Mouse (Mus musculus) monocyte, adult 59 days (primary cell): ENCODE results near the gene Akt1s1. TPM values are rescaled to one million over a fixed set of nuclear protein-coding genes. Genes with fewer than 3 reads are reported as not detected.

Experiments used
- total RNA-seq, 2 experiments: library from RNA; stranded (reverse); gene quantifications; one replicate each; pipeline ENCODE4 v1.2.4; 2023

Gene Akt1s1
- total RNA-seq, result 10 to 100 TPM; 28.4 to 31.3 TPM

GRCm38 (mm10) chr7:44848561-44849415 lies at the start of gene Akt1s1, which contains the start of gene Tbc1d17:
Akt1s1 (plus strand) TSS chr7:44848991.
Tbc1d17 (minus strand) TSS chr7:44849079.

GRCm38 (mm10) chr7:44815721-44816469 lies 32.9 kb upstream of the Akt1s1 start, which contains the start of the genes Nup62 and Il4i1:
Nup62 (plus strand) TSS chr7:44816088.
Il4i1 (plus strand) TSS chr7:44816387.

GRCm38 (mm10) chr7:44816470-44817021 lies 32.2 kb upstream of the Akt1s1 start, which contains the start of gene Atf5:
Atf5 (minus strand) TSS chr7:44816658.

GRCm38 (mm10) chr7:44857042-44857552 lies 8.3 kb downstream of the Akt1s1 start, which contains the start of gene Pnkp:
Pnkp (plus strand) TSS chr7:44857139.

GRCm38 (mm10) chr7:44869697-44870528 lies 21.1 kb downstream of the Akt1s1 start, which contains the start of gene Ptov1:
Ptov1 (minus strand) TSS chr7:44869788.

GRCm38 (mm10) chr7:44892276-44892921 lies 43.6 kb downstream of the Akt1s1 start, which contains the start of gene Med25:
Med25 (minus strand) TSS chr7:44892712.

GRCm38 (mm10) chr7:44895593-44896434 lies 47.0 kb downstream of the Akt1s1 start, which contains the start of gene Fuz:
Fuz (plus strand) TSS chr7:44896079.

Other genes starting within 250 kb of the Akt1s1 start
- 1 to 10 TPM in 1 of 2 experiments, under 1 TPM in 1; 0.15 to 1.3 TPM for gene Myh14, start 178.1 kb upstream of the Akt1s1 start, total RNA-seq
- not detected for gene Izumo2, start 140.2 kb upstream of the Akt1s1 start, total RNA-seq
- gene Vrk3, start 100.6 kb upstream of the Akt1s1 start, total RNA-seq, result 10 to 100 TPM; 57.7 to 61.2 TPM
- 1 to 10 TPM in 1 of 2 experiments, under 1 TPM in 1; 0.33 to 1.1 TPM for gene Zfp473, start 97.9 kb upstream of the Akt1s1 start, total RNA-seq
- gene Nup62, start 32.9 kb upstream of the Akt1s1 start, total RNA-seq, result 10 to 100 TPM; 26.2 to 31.2 TPM
- 10 to 100 TPM; 12.7 to 14.3 TPM for gene Il4i1, start 32.6 kb upstream of the Akt1s1 start, total RNA-seq
- 1 to 10 TPM; 4.7 to 6.0 TPM for gene Atf5, start 32.3 kb upstream of the Akt1s1 start, total RNA-seq
- gene Tbc1d17, start 88 bp downstream of the Akt1s1 start, total RNA-seq, result 10 to 100 TPM; 78.0 to 79.4 TPM
- 10 to 100 TPM; 83.9 to 88.5 TPM for gene Pnkp, start 8.1 kb downstream of the Akt1s1 start, total RNA-seq
- 10 to 100 TPM; 59.0 to 65.1 TPM for gene Ptov1, start 20.8 kb downstream of the Akt1s1 start, total RNA-seq
- gene Med25, start 43.7 kb downstream of the Akt1s1 start, total RNA-seq, result 10 to 100 TPM; 51.0 to 54.3 TPM
- 10 to 100 TPM in 1 of 2 experiments, 1 to 10 TPM in 1; 8.5 to 13.7 TPM for gene Fuz, start 47.1 kb downstream of the Akt1s1 start, total RNA-seq
- 10 to 100 TPM; 65.0 to 66.5 TPM for gene Ap2a1, start 80.5 kb downstream of the Akt1s1 start, total RNA-seq
- not detected for gene Tsks, start 94.2 kb downstream of the Akt1s1 start, total RNA-seq
- gene Cpt1c, start 125.9 kb downstream of the Akt1s1 start, total RNA-seq, result 1 to 10 TPM in 1 of 2 experiments, under 1 TPM in 1; 0.63 to 2.0 TPM
- 10 to 100 TPM; 73.2 to 92.6 TPM for gene Prmt1, start 137.6 kb downstream of the Akt1s1 start, total RNA-seq
- 100 to 1,000 TPM in 1 of 2 experiments, 10 to 100 TPM in 1; 99.4 to 105 TPM for gene Irf3, start 148.7 kb downstream of the Akt1s1 start, total RNA-seq
- 10 to 100 TPM; 12.7 to 21.1 TPM for gene Bcl2l12, start 149.7 kb downstream of the Akt1s1 start, total RNA-seq
- gene Scaf1, start 167.4 kb downstream of the Akt1s1 start, total RNA-seq, result 10 to 100 TPM; 79.7 to 88.3 TPM
- 100 to 1,000 TPM; 157 to 168 TPM for gene Rras, start 169.0 kb downstream of the Akt1s1 start, total RNA-seq
- gene Prr12, start 203.9 kb downstream of the Akt1s1 start, total RNA-seq, result 10 to 100 TPM; 36.6 to 38.5 TPM
- 10 to 100 TPM; 43.8 to 49.1 TPM for gene Nosip, start 213.4 kb downstream of the Akt1s1 start, total RNA-seq
- gene Prrg2, start 213.7 kb downstream of the Akt1s1 start, total RNA-seq, result 10 to 100 TPM; 14.4 to 16.2 TPM
- 1 to 10 TPM; 3.8 to 4.9 TPM for gene Rcn3, start 243.2 kb downstream of the Akt1s1 start, total RNA-seq